Mouse (Mus musculus): ENCODE data around the gene Cfap43. TPM values are rescaled to one million over a fixed set of nuclear protein-coding genes. Genes with fewer than 3 reads are reported as not detected.

The Cfap43 gene
- polyA plus RNA-seq, 1 experiment = not detected

- TF ChIP-seq CTCF (conservative IDR thresholded peaks at IDR 0.05; ENCODE audit: insufficient read depth, insufficient read length, low read depth, low read length) (no peak), POLR2A (IDR thresholded peaks at IDR 0.05; ENCODE audit: low read depth, low read length) (no peak)
- DNase-seq = no peak
- H3K4me3 ChIP-seq (ENCODE audit: insufficient read depth, low read depth, low read length) = no peak overlapping the region
- H3K27ac ChIP-seq (ENCODE audit: insufficient read depth, low read depth, low read length) = no peak overlapping the region
- H3K27me3 ChIP-seq (replicated peaks; ENCODE audit: control insufficient read depth, insufficient read depth, low read length) = 0 out of 2 replicates have a peak, but pooled peaks cover 2% of the 10 kb centered on the region
- H3K36me3 ChIP-seq (ENCODE audit: control insufficient read depth, insufficient read depth, low read length) = no peaks in the 10 kb centered on the region
- H3K4me1 ChIP-seq (ENCODE audit: control insufficient read depth, insufficient read depth, low read length) = no peaks in the 10 kb centered on the region
- 90% methylated on average over 7 of the region's 7 CpGs for WGBS
Measured at GRCm38 (mm10) chr19:47835776-47836175, 83.3 kb downstream of the Cfap43 start.

DNA sequence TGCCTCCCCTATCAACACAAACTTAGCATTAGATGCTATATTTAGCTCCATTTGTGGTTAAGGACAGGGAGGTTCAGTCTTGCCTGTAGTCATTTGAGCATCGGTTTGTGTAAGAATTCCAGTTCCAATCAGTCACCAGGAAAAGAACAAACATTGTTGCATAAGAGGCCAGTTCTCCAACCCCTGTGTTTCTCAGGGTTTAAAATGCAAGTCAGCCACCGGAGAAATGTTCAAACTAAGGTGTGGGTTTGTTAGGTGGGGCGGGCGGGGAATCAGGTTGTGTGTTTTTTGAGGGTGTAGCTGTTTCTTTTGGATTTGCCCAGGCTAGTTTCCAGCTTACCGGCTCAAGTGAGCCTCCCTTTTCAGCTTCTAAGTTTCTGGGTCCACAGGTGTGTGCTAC is 84.5 kb downstream of the Cfap43 start:
- TF ChIP-seq POLR2A (IDR thresholded peaks at IDR 0.05; ENCODE audit: low read depth, low read length) = no peak
- TF ChIP-seq CTCF (conservative IDR thresholded peaks at IDR 0.05; ENCODE audit: insufficient read depth, insufficient read length, low read depth, low read length) = no peak
- WGBS = 80% methylated on average over 5 of the region's 5 CpGs
- Histone ChIP-seq H3K27me3 (replicated peaks; ENCODE audit: control insufficient read depth, insufficient read depth, low read length) (0 out of 2 replicates have a peak, but pooled peaks cover 2% of the 10 kb centered on the region), H3K4me3 (ENCODE audit: insufficient read depth, low read depth, low read length) (no peak overlapping the region), H3K27ac (ENCODE audit: insufficient read depth, low read depth, low read length) (no peak overlapping the region), H3K4me1 (ENCODE audit: control insufficient read depth, insufficient read depth, low read length) (no peaks in the 10 kb centered on the region), H3K36me3 (ENCODE audit: control insufficient read depth, insufficient read depth, low read length) (no peaks in the 10 kb centered on the region)
- no peak for DNase-seq

DNA sequence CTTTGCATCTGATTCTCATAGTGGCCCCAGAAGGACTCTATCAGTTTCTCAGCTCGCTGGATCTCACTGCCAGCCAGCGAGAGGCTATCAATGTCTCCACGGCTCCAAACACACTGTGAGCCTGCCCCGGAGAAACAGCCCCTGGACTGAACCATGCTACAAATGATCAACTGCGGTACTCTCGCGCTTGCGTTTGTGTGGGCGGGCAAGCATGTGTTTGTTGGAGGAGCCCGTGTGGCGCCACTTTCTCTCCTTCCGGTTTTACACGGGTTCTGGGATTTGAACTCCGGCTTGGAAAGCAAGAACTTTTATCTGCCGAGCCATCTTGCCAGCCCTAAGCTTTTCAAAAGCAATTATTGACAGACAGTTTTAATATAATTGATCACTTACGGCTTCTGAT is 86.8 kb downstream of the Cfap43 start:
- 76% methylated on average over 16 of the region's 16 CpGs for WGBS
- Histone ChIP-seq H3K36me3 (ENCODE audit: control insufficient read depth, insufficient read depth, low read length) (no peaks in the 10 kb centered on the region), H3K4me3 (ENCODE audit: insufficient read depth, low read depth, low read length) (no peak overlapping the region), H3K27me3 (replicated peaks; ENCODE audit: control insufficient read depth, insufficient read depth, low read length) (0 out of 2 replicates have a peak, but pooled peaks cover 2% of the 10 kb centered on the region), H3K4me1 (ENCODE audit: control insufficient read depth, insufficient read depth, low read length) (no peaks in the 10 kb centered on the region), H3K27ac (ENCODE audit: insufficient read depth, low read depth, low read length) (no peak overlapping the region)
- TF ChIP-seq CTCF (conservative IDR thresholded peaks at IDR 0.05; ENCODE audit: insufficient read depth, insufficient read length, low read depth, low read length) (no peak), POLR2A (IDR thresholded peaks at IDR 0.05; ENCODE audit: low read depth, low read length) (no peak)
- DNase-seq = no peak

DNA sequence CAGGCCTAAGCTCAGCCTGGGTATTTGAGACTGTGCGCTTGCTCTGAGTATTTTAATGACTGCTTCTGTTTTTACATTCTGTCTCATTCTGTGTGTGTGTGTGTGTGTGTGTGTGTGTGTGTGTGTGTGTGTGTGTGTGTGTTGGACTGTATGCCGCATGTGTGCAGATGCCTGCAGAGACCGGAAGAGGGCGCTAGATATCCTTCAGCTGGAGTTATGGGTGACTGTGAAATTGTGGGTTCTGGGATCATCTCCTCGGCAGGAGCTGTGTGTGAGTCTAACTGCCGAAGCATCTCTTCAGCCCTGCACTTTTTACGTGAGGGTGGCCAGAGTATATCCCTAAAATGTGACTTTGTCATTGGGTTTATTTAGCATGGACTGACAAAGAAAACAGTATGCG is 88.0 kb downstream of the Cfap43 start:
- no peak overlapping the region for H3K4me3 ChIP-seq (ENCODE audit: insufficient read depth, low read depth, low read length)
- TF ChIP-seq CTCF (conservative IDR thresholded peaks at IDR 0.05; ENCODE audit: insufficient read depth, insufficient read length, low read depth, low read length) (no peak), POLR2A (IDR thresholded peaks at IDR 0.05; ENCODE audit: low read depth, low read length) (no peak)
- WGBS = 94% methylated on average over 8 of the region's 8 CpGs
- H3K27ac ChIP-seq (ENCODE audit: insufficient read depth, low read depth, low read length) = no peak overlapping the region
- H3K27me3 ChIP-seq (replicated peaks; ENCODE audit: control insufficient read depth, insufficient read depth, low read length) = no peaks in the 10 kb centered on the region
- H3K4me1 ChIP-seq (ENCODE audit: control insufficient read depth, insufficient read depth, low read length) = no peaks in the 10 kb centered on the region
- H3K36me3 ChIP-seq (ENCODE audit: control insufficient read depth, insufficient read depth, low read length) = no peaks in the 10 kb centered on the region
- DNase-seq = no peak

- no peak for DNase-seq
- Histone ChIP-seq H3K27me3 (replicated peaks; ENCODE audit: control insufficient read depth, insufficient read depth, low read length) (no peaks in the 10 kb centered on the region), H3K4me3 (ENCODE audit: insufficient read depth, low read depth, low read length) (no peak overlapping the region), H3K4me1 (ENCODE audit: control insufficient read depth, insufficient read depth, low read length) (no peaks in the 10 kb centered on the region), H3K27ac (ENCODE audit: insufficient read depth, low read depth, low read length) (no peak overlapping the region), H3K36me3 (ENCODE audit: control insufficient read depth, insufficient read depth, low read length) (no peaks in the 10 kb centered on the region)
- TF ChIP-seq CTCF (conservative IDR thresholded peaks at IDR 0.05; ENCODE audit: insufficient read depth, insufficient read length, low read depth, low read length) = no peak
- 86% methylated on average over 14 of the region's 14 CpGs for WGBS
Measured at GRCm38 (mm10) chr19:47829913-47830450, 89.1 kb downstream of the Cfap43 start.

DNA sequence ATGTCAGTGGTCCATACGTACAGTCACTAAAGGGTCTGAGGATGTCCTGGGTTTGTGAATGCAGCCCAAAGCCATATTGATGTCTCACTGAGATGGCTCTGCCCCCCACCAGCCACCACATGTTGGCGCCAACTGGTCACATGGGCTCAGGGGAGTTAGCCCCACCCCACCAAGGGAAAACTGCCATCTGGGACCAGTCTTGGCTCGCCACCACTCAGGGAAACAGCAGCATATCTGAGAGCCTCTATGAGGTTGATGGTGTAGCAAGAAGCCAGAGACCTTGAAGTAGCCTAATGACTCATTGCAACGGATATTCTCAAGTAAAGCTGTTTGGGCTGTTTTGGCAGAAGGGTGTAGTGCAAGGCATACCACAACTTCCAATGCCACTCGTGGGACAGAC is 95.1 kb downstream of the Cfap43 start:
- Histone ChIP-seq H3K36me3 (ENCODE audit: control insufficient read depth, insufficient read depth, low read length) (no peaks in the 10 kb centered on the region), H3K4me1 (ENCODE audit: control insufficient read depth, insufficient read depth, low read length) (no peaks in the 10 kb centered on the region), H3K27ac (ENCODE audit: insufficient read depth, low read depth, low read length) (no peak overlapping the region), H3K27me3 (replicated peaks; ENCODE audit: control insufficient read depth, insufficient read depth, low read length) (no peaks in the 10 kb centered on the region), H3K4me3 (ENCODE audit: insufficient read depth, low read depth, low read length) (no peak overlapping the region)
- 77% methylated on average over 5 of the region's 5 CpGs for WGBS
- no peak for DNase-seq
- no peak for TF ChIP-seq POLR2A (IDR thresholded peaks at IDR 0.05; ENCODE audit: low read depth, low read length)
- no peak for TF ChIP-seq CTCF (conservative IDR thresholded peaks at IDR 0.05; ENCODE audit: insufficient read depth, insufficient read length, low read depth, low read length)

DNA sequence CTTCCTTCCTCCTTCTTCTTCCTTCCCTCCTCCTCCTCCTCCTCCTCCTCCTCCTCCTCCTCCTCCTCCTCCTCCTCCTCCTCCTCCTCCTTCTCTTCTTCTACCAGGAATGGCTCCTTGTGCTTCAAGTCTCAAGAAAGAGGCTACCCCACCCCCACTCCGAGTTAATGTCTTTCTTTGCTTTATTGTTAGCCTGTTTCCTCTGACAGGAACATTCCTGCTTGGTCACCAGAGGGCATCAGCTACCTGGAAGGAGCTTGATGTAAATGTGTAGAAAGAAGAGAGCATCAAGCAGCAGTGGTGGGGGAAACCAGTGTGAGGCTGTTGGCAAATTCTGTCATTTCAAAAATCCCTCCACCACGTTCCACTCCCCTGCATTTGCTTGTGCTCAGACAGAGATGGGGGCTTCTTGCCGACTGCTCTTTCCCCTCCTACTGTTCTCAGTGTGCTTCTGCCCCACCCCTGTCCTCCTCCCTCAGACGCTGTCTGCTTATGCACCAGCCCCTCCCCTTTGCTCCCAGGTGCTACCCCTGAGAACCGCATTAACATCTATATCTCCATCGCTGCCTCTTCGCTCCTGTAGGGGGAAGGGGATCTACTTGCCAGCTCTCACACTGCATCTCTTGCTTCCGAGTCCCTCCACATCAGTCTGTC is 96.8 kb downstream of the Cfap43 start:
- DNase-seq = peak; percentile 16
- Histone ChIP-seq H3K27ac (ENCODE audit: insufficient read depth, low read depth, low read length) (no peak overlapping the region), H3K27me3 (replicated peaks; ENCODE audit: control insufficient read depth, insufficient read depth, low read length) (no peaks in the 10 kb centered on the region), H3K4me1 (ENCODE audit: control insufficient read depth, insufficient read depth, low read length) (no peaks in the 10 kb centered on the region), H3K36me3 (ENCODE audit: control insufficient read depth, insufficient read depth, low read length) (no peaks in the 10 kb centered on the region), H3K4me3 (ENCODE audit: insufficient read depth, low read depth, low read length) (no peak overlapping the region)
- WGBS = 24% methylated on average over 8 of the region's 8 CpGs
- TF ChIP-seq POLR2A (IDR thresholded peaks at IDR 0.05; ENCODE audit: low read depth, low read length) = no peak
- TF ChIP-seq CTCF (conservative IDR thresholded peaks at IDR 0.05; ENCODE audit: insufficient read depth, insufficient read length, low read depth, low read length) = no peak

Data from kidney, adult 2 months (tissue).